Comparison of ENCODE assay signal across 8 mouse cellular contexts in the genomic region with DNA sequence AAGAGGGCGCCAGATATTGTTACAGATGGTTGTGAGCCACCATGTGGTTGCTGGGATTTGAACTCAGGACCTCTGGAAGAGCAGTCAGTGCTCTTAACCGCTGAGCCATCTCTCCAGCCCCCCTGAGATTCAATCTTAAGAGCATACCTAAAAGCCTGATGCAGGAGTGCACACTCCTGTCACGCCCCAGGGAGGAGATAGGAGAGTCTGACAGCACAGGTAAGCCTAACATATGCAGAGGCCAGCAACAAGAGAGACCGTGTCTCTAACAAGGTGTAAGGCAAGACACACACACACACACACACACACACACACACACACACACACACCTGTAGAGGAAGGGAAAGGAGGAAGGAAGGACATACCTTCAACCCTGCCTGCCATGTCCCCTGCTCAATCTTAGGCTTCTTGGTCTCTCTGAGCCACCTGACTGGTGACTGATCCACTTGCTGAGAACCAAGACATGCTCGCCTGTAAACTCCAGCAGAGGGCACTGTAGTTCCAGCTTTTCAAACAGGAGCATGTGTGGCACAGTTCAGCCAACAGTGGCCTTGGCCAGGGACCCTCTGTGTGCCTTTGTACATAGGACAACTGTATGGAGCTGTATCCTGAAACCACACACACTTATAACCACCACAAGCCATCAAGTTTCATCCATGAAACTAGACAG. TPM values are rescaled to one million over a fixed set of nuclear protein-coding genes. Genes with fewer than 3 reads are reported as not detected.
DNase-seq lines count a peak whose midpoint lies in the region; ATAC-seq and TF ChIP-seq lines count a peak whose summit lies in the region.

No protein-coding gene starts in this region.

- DNase-seq in 3134 (ENCODE audit: extremely low read depth, insufficient read length, low spot score), result peak; percentile 45
- DNase-seq in adrenal gland, adult (ENCODE audit: inconsistent age in 2 of 2, low spot score in 1 of 2), result peak; percentile 76 to 90
- peak; percentile 95 for DNase-seq in embryo, embryonic 10.5 days (ENCODE audit: low spot score)
- peak; percentile 56 for DNase-seq in gastrocnemius, postnatal 25 days
- peak; percentile 90 for DNase-seq in kidney, adult 2 months
- DNase-seq in limb, embryonic 11.5 days (ENCODE audit: low spot score), result peak; percentile 89
- DNase-seq in midbrain, embryonic 14.5 days, result peak; percentile 92
- peak; percentile 70 to 81 for DNase-seq in spleen, postnatal 4 days (ENCODE audit: low spot score in 2 of 2)

- no peak overlapping the region for H3K4me3 ChIP-seq in kidney, adult 2 months (ENCODE audit: insufficient read depth, low read depth, low read length)
- no peak overlapping the region for H3K4me3 ChIP-seq in limb, embryonic 11.5 days (ENCODE audit: low read depth, low read length)
- no peak overlapping the region for H3K4me3 ChIP-seq in midbrain, embryonic 14.5 days (replicated peaks; ENCODE audit: low read depth, low read length)

- ATAC-seq in limb, embryonic 11.5 days (ENCODE audit: insufficient number of reproducible peaks, low FRiP score, low TSS enrichment, low read depth), result peak; percentile 70; the same call in 1 of the 2 replicates
- peak; percentile 58; the same call in 1 of the 2 replicates for ATAC-seq in midbrain, embryonic 14.5 days (ENCODE audit: low FRiP score, low TSS enrichment)

- H3K4me1 ChIP-seq in kidney, adult 2 months (ENCODE audit: control insufficient read depth, insufficient read depth, low read length), result peaks cover 8% of the 10 kb centered on the region; the same call in 1 of the 2 replicates
- no peaks in the 10 kb centered on the region for H3K4me1 ChIP-seq in limb, embryonic 11.5 days (ENCODE audit: control insufficient read depth, insufficient read depth, low read length)
- H3K4me1 ChIP-seq in midbrain, embryonic 14.5 days (ENCODE audit: control insufficient read depth, insufficient read depth, low read length), result no peaks in the 10 kb centered on the region

- no peak overlapping the region for H3K4me2 ChIP-seq in limb, embryonic 11.5 days (ENCODE audit: low read depth, severe bottlenecking)
- no peak overlapping the region for H3K4me2 ChIP-seq in midbrain, embryonic 14.5 days (ENCODE audit: low read length)

- peak; percentile 99 for TF ChIP-seq CTCF in kidney, adult 2 months (conservative IDR thresholded peaks at IDR 0.05; ENCODE audit: insufficient read depth, insufficient read length, low read depth, low read length)

- H3K9me3 ChIP-seq in limb, embryonic 11.5 days (ENCODE audit: control insufficient read depth, low read length), result no peaks in the 10 kb centered on the region
- H3K9me3 ChIP-seq in midbrain, embryonic 14.5 days (ENCODE audit: control insufficient read depth, low read length), result no peaks in the 10 kb centered on the region

- 44% methylated on average over 5 of the region's 5 CpGs for WGBS in kidney, adult 2 months
- WGBS in limb, embryonic 11.5 days, result 39% methylated on average over 5 of the region's 5 CpGs
- 36% methylated on average over 5 of the region's 5 CpGs for WGBS in midbrain, embryonic 14.5 days

- H3K36me3 ChIP-seq in kidney, adult 2 months (ENCODE audit: control insufficient read depth, insufficient read depth, low read length), result no peaks in the 10 kb centered on the region
- H3K36me3 ChIP-seq in limb, embryonic 11.5 days (ENCODE audit: control insufficient read depth, insufficient read depth, low read length), result no peaks in the 10 kb centered on the region
- H3K36me3 ChIP-seq in midbrain, embryonic 14.5 days (ENCODE audit: control insufficient read depth, insufficient read depth, low read length), result no peaks in the 10 kb centered on the region

- TF ChIP-seq POLR2A in kidney, adult 2 months (IDR thresholded peaks at IDR 0.05; ENCODE audit: low read depth, low read length), result no peak

- no peaks in the 10 kb centered on the region for H3K27me3 ChIP-seq in kidney, adult 2 months (replicated peaks; ENCODE audit: control insufficient read depth, insufficient read depth, low read length)
- H3K27me3 ChIP-seq in limb, embryonic 11.5 days (ENCODE audit: control insufficient read depth, insufficient read depth, low read length), result no peaks in the 10 kb centered on the region
- H3K27me3 ChIP-seq in midbrain, embryonic 14.5 days (ENCODE audit: control insufficient read depth, insufficient read depth, low read length), result no peaks in the 10 kb centered on the region

- no peak overlapping the region for H3K9ac ChIP-seq in limb, embryonic 11.5 days (ENCODE audit: low read length)
- no peak overlapping the region for H3K9ac ChIP-seq in midbrain, embryonic 14.5 days (replicated peaks; ENCODE audit: low read length)

- H3K27ac ChIP-seq in kidney, adult 2 months (ENCODE audit: insufficient read depth, low read depth, low read length), result no peak overlapping the region
- H3K27ac ChIP-seq in limb, embryonic 11.5 days (replicated peaks; ENCODE audit: low read depth, low read length), result no peak overlapping the region
- no peak overlapping the region for H3K27ac ChIP-seq in midbrain, embryonic 14.5 days (replicated peaks; ENCODE audit: low read depth, low read length)

RNA-seq across cellular contexts. Expression of gene 4930415O20Rik, which starts 9.1 kb away (rescaled TPM):
- under 1 TPM in 1 of 2 experiments, not detected in 1; 0.74 TPM for total RNA-seq in gastrocnemius, postnatal 25 days (2021)
- polyA plus RNA-seq in kidney, adult 2 months (2012; rRNA removed), result 1.0 and 1.1 TPM in 2 replicates
- polyA plus RNA-seq in limb, embryonic 11.5 days (2014; fragmentation: Nextera tagmentation; extraction: Ambion mirVana), result 0.29 TPM in 1 of 2 replicates, not detected in the other
- 0.58 TPM in 1 of 2 replicates, not detected in the other for polyA plus RNA-seq in midbrain, embryonic 14.5 days (2014; fragmentation: Nextera tagmentation; extraction: Ambion mirVana)

RNA-seq across cellular contexts. Expression of gene Ccnt1, which starts 9.2 kb away (rescaled TPM):
- 10 to 100 TPM; 17.3 to 21.1 TPM for total RNA-seq in gastrocnemius, postnatal 25 days (2021)
- polyA plus RNA-seq in kidney, adult 2 months (2012; rRNA removed), result 10.0 and 11.0 TPM in 2 replicates
- 62.9 and 66.2 TPM in 2 replicates for polyA plus RNA-seq in limb, embryonic 11.5 days (2014; fragmentation: Nextera tagmentation; extraction: Ambion mirVana)
- 59.7 and 65.8 TPM in 2 replicates for polyA plus RNA-seq in midbrain, embryonic 14.5 days (2014; fragmentation: Nextera tagmentation; extraction: Ambion mirVana)

RNA-seq across cellular contexts. Expression of gene Adcy6, which starts 29.9 kb away (rescaled TPM):
- total RNA-seq in gastrocnemius, postnatal 25 days (2021), result 10 to 100 TPM; 19.0 to 32.3 TPM
- polyA plus RNA-seq in kidney, adult 2 months (2012; rRNA removed), result 98.7 and 104 TPM in 2 replicates
- polyA plus RNA-seq in limb, embryonic 11.5 days (2014; fragmentation: Nextera tagmentation; extraction: Ambion mirVana), result 16.2 and 18.9 TPM in 2 replicates
- 9.6 and 12.2 TPM in 2 replicates for polyA plus RNA-seq in midbrain, embryonic 14.5 days (2014; fragmentation: Nextera tagmentation; extraction: Ambion mirVana)

RNA-seq across cellular contexts. Expression of gene Kansl2, which starts 45.9 kb away (rescaled TPM):
- total RNA-seq in gastrocnemius, postnatal 25 days (2021), result 10 to 100 TPM; 55.8 to 57.9 TPM
- 32.0 and 33.1 TPM in 2 replicates for polyA plus RNA-seq in kidney, adult 2 months (2012; rRNA removed)
- 152 and 156 TPM in 2 replicates for polyA plus RNA-seq in limb, embryonic 11.5 days (2014; fragmentation: Nextera tagmentation; extraction: Ambion mirVana)
- 125 TPM in 2 replicates for polyA plus RNA-seq in midbrain, embryonic 14.5 days (2014; fragmentation: Nextera tagmentation; extraction: Ambion mirVana)

RNA-seq across cellular contexts. Expression of gene Cacnb3, which starts 50.7 kb away (rescaled TPM):
- total RNA-seq in gastrocnemius, postnatal 25 days (2021), result 1 to 10 TPM; 3.4 to 4.1 TPM
- 20.2 and 21.7 TPM in 2 replicates for polyA plus RNA-seq in kidney, adult 2 months (2012; rRNA removed)
- 23.4 and 25.1 TPM in 2 replicates for polyA plus RNA-seq in limb, embryonic 11.5 days (2014; fragmentation: Nextera tagmentation; extraction: Ambion mirVana)
- polyA plus RNA-seq in midbrain, embryonic 14.5 days (2014; fragmentation: Nextera tagmentation; extraction: Ambion mirVana), result 130 and 136 TPM in 2 replicates

Comparison
In these comparisons a context has a peak if more than half of its experiments do, and no peak if none do; other contexts are left out.
1. DNase-seq: peak in every context shown above with its lines; median percentile 95 in embryo, embryonic 10.5 days; 92 in midbrain, embryonic 14.5 days; 90 in kidney, adult 2 months; 89 in limb, embryonic 11.5 days; 83 in adrenal gland, adult; 76 in spleen, postnatal 4 days; 56 in gastrocnemius, postnatal 25 days; 45 in 3134.